Mouse (Mus musculus) lung, adult 2 months (tissue): ENCODE results near the gene Znrf2.

Experiments
- CTCF ChIP-seq: fragments of 200-500 bp; IDR thresholded peaks from 2 replicates; pipeline ENCODE4 v1.5.1; 2011; ENCODE audit warnings: mild to moderate bottlenecking, low read length, control low read depth; ENCODE audit not compliant: insufficient read depth
- POLR2A ChIP-seq: fragments of 200-500 bp; IDR thresholded peaks from 2 replicates; pipeline ENCODE4 v1.6.1; 2011; ENCODE audit warnings: low read depth, mild to moderate bottlenecking, control low read depth, low read length, borderline replicate concordance; ENCODE audit errors: extremely low read depth

- no peak for TF ChIP-seq CTCF
- no peak for TF ChIP-seq POLR2A
These were observed 118.2 kb downstream of the Znrf2 start for GRCm38 (mm10) chr6:54934930-54935329.
